Mouse (Mus musculus) midbrain, embryonic 11.5 days (tissue): ENCODE measurements at regions not wholly inside any gene's neighbourhood (a gene's known extent, or its start where the extent isn't known, plus 50 kb on each side); places are given as distances from the start of the nearest gene placed in this dataset.

Source experiments
- ATAC-seq: fragments of 200-750 bp; cut with Nextera tagmentation; 2 replicates; pipeline ENCODE4 v1.8.0; 2017; ENCODE audit warnings: moderate TSS enrichment, moderate library complexity; ENCODE audit not compliant: low FRiP score
- DNase-seq: peaks from one replicate; pipeline ENCODE4 v3.0.0; 2015; ENCODE audit warnings: low spot score; ENCODE audit errors: missing footprints
- H3K27ac ChIP-seq: fragments of 300-500 bp; sonication (generic); 2 replicates; pipeline ENCODE4 v1.5.1; 2014; ENCODE audit warnings: low read depth, low read length
- H3K27me3 ChIP-seq: fragments of 300-500 bp; sonication (generic); 2 replicates; pipeline ENCODE4 v1.6.1; 2014; ENCODE audit warnings: mild to moderate bottlenecking, low read length, moderate library complexity, mixed read lengths; ENCODE audit not compliant: control insufficient read depth, insufficient read depth
- H3K36me3 ChIP-seq: fragments of 300-500 bp; sonication (generic); 2 replicates; pipeline ENCODE4 v1.6.1; 2014; ENCODE audit warnings: mild to moderate bottlenecking, low read length, moderate library complexity, mixed read lengths; ENCODE audit not compliant: control insufficient read depth, insufficient read depth
- H3K4me1 ChIP-seq: fragments of 300-500 bp; sonication (generic); 2 replicates; pipeline ENCODE4 v1.6.1; 2014; ENCODE audit warnings: low read length; ENCODE audit not compliant: control insufficient read depth, insufficient read depth
- H3K4me2 ChIP-seq: fragments of 300-500 bp; sonication (generic); 2 replicates; pipeline ENCODE4 v1.6.1; 2014; ENCODE audit warnings: mild to moderate bottlenecking, moderate library complexity
- H3K4me3 ChIP-seq: fragments of 300-500 bp; sonication (generic); 2 replicates; pipeline ENCODE4 v1.5.1; 2014; ENCODE audit warnings: low read depth, low read length
- H3K9ac ChIP-seq: fragments of 300-500 bp; sonication (generic); 2 replicates; pipeline ENCODE4 v1.6.1; 2014; ENCODE audit warnings: low read length
- H3K9me3 ChIP-seq: fragments of 300-500 bp; sonication (generic); 2 replicates; pipeline ENCODE4 v1.6.1; 2016; ENCODE audit warnings: low read length; ENCODE audit not compliant: control insufficient read depth
- WGBS: fragments of 180-500 bp; shearing (Covaris S2); extraction: QIAGEN DNeasy Blood & Tissue Kit; methylation state at CpG from one replicate; pipeline ENCODE4 v1.1.7; 2014; 5-methylcytosine and 5-hydroxymethylcytosine counted together

GRCm38 (mm10) chr2:92721951-92722350 is 122.4 kb downstream of the Chst1 start:
- H3K27me3 ChIP-seq = no peaks in the 10 kb centered on the region
- no peaks in the 10 kb centered on the region for H3K36me3 ChIP-seq
- no peak for ATAC-seq
- peak; percentile 61 for DNase-seq
- no peak overlapping the region for H3K27ac ChIP-seq
- H3K9ac ChIP-seq = no peak overlapping the region
- H3K4me3 ChIP-seq = no peak overlapping the region
- H3K9me3 ChIP-seq = no peaks in the 10 kb centered on the region
- peaks cover 3% of the 10 kb centered on the region; the same call in 1 of the 2 replicates for H3K4me1 ChIP-seq
- WGBS = 87% methylated on average over 3 of the region's 3 CpGs
- no peak overlapping the region for H3K4me2 ChIP-seq

- Histone ChIP-seq H3K4me2 (no peak overlapping the region), H3K4me3 (no peak overlapping the region), H3K27me3 (no peaks in the 10 kb centered on the region), H3K9ac (no peak overlapping the region), H3K27ac (no peak overlapping the region), H3K9me3 (no peaks in the 10 kb centered on the region), H3K4me1 (peaks cover 3% of the 10 kb centered on the region; the same call in 1 of the 2 replicates), H3K36me3 (no peaks in the 10 kb centered on the region)
- WGBS = 40% methylated on average over 9 of the region's 9 CpGs
- ATAC-seq (no peak), DNase-seq (no peak)
Observed at GRCm38 (mm10) chr2:92723618-92724263, 124.2 kb downstream of the Chst1 start.

- ATAC-seq (peak; percentile 27), DNase-seq (peak; percentile 88)
- Histone ChIP-seq H3K27me3 (no peaks in the 10 kb centered on the region), H3K4me3 (no peak overlapping the region), H3K9me3 (no peaks in the 10 kb centered on the region), H3K4me1 (peaks cover 3% of the 10 kb centered on the region; the same call in 1 of the 2 replicates), H3K9ac (no peak overlapping the region), H3K36me3 (no peaks in the 10 kb centered on the region), H3K27ac (no peak overlapping the region), H3K4me2 (no peak overlapping the region)
- WGBS = 69% methylated on average over 7 of the region's 7 CpGs
Observed at GRCm38 (mm10) chr2:92726640-92727039, 127.1 kb downstream of the Chst1 start.

GRCm38 (mm10) chr2:92727241-92727640 is 127.7 kb downstream of the Chst1 start:
- H3K27ac ChIP-seq = no peak overlapping the region
- ATAC-seq = no peak

GRCm38 (mm10) chr2:92728388-92728787 is 128.9 kb downstream of the Chst1 start:
- no peak for DNase-seq
- Histone ChIP-seq H3K27ac (no peak overlapping the region), H3K9ac (no peak overlapping the region), H3K36me3 (no peaks in the 10 kb centered on the region), H3K4me3 (no peak overlapping the region), H3K27me3 (no peaks in the 10 kb centered on the region), H3K9me3 (no peaks in the 10 kb centered on the region), H3K4me2 (no peak overlapping the region), H3K4me1 (peaks cover 3% of the 10 kb centered on the region; the same call in 1 of the 2 replicates)
- ATAC-seq = no peak
- WGBS = 85% methylated on average over 3 of the region's 3 CpGs

More at GRCm38 (mm10) chr2:92727241-92727640, 127.7 kb downstream of the Chst1 start:
- WGBS = 90% methylated on average over 2 of the region's 2 CpGs
- Histone ChIP-seq H3K9ac (no peak overlapping the region), H3K27me3 (no peaks in the 10 kb centered on the region), H3K4me1 (peaks cover 3% of the 10 kb centered on the region; the same call in 1 of the 2 replicates), H3K4me3 (no peak overlapping the region), H3K4me2 (no peak overlapping the region), H3K36me3 (no peaks in the 10 kb centered on the region), H3K9me3 (no peaks in the 10 kb centered on the region)
- DNase-seq = no peak

GRCm38 (mm10) chr2:92730371-92730770 is 130.9 kb downstream of the Chst1 start:
- 93% methylated on average over 6 of the region's 6 CpGs for WGBS
- no peaks in the 10 kb centered on the region for H3K27me3 ChIP-seq

GRCm38 (mm10) chr2:92733403-92733802 is 133.9 kb downstream of the Chst1 start:
- Histone ChIP-seq H3K9ac (no peak overlapping the region), H3K4me1 (no peaks in the 10 kb centered on the region), H3K36me3 (no peaks in the 10 kb centered on the region), H3K27me3 (no peaks in the 10 kb centered on the region), H3K4me3 (no peak overlapping the region), H3K4me2 (no peak overlapping the region), H3K9me3 (no peaks in the 10 kb centered on the region), H3K27ac (no peak overlapping the region)
- ATAC-seq (no peak), DNase-seq (no peak)
- WGBS = 97% methylated on average over 1 of the region's 1 CpGs

More at GRCm38 (mm10) chr2:92730371-92730770, 130.9 kb downstream of the Chst1 start:
- H3K4me2 ChIP-seq = no peak overlapping the region
- DNase-seq (no peak), ATAC-seq (no peak)
- no peaks in the 10 kb centered on the region for H3K9me3 ChIP-seq
- no peak overlapping the region for H3K27ac ChIP-seq
- H3K4me3 ChIP-seq = no peak overlapping the region
- no peaks in the 10 kb centered on the region for H3K4me1 ChIP-seq
- no peak overlapping the region for H3K9ac ChIP-seq
- H3K36me3 ChIP-seq = no peaks in the 10 kb centered on the region

GRCm38 (mm10) chr2:92735784-92736183 is 136.3 kb downstream of the Chst1 start:
- no peak overlapping the region for H3K27ac ChIP-seq
- no peak overlapping the region for H3K4me2 ChIP-seq
- H3K4me3 ChIP-seq = no peak overlapping the region
- no peak overlapping the region for H3K9ac ChIP-seq
- H3K27me3 ChIP-seq = no peaks in the 10 kb centered on the region
- H3K9me3 ChIP-seq = no peaks in the 10 kb centered on the region
- H3K36me3 ChIP-seq = no peaks in the 10 kb centered on the region
- no peaks in the 10 kb centered on the region for H3K4me1 ChIP-seq
- DNase-seq (no peak), ATAC-seq (no peak)
- 79% methylated on average over 5 of the region's 5 CpGs for WGBS

- WGBS = 88% methylated on average over 1 of the region's 1 CpGs
- Histone ChIP-seq H3K4me2 (no peak overlapping the region), H3K9ac (no peak overlapping the region), H3K4me3 (no peak overlapping the region), H3K4me1 (no peaks in the 10 kb centered on the region), H3K27ac (no peak overlapping the region), H3K27me3 (no peaks in the 10 kb centered on the region), H3K9me3 (no peaks in the 10 kb centered on the region), H3K36me3 (no peaks in the 10 kb centered on the region)
- peak; percentile 65 for DNase-seq
- ATAC-seq = no peak
Observed at GRCm38 (mm10) chr2:92737301-92737700, 137.8 kb downstream of the Chst1 start.
